Comparison of ENCODE assay signal across 8 mouse cellular contexts in genomic region chr16:24165461-24166081, GRCm38 (mm10).
DNase-seq lines count a peak whose midpoint lies in the region; ATAC-seq and TF ChIP-seq lines count a peak whose summit lies in the region.

No protein-coding gene starts in this region.

- H3K4me2 ChIP-seq in liver, embryonic 15.5 days = no peak overlapping the region
- no peak overlapping the region for H3K4me2 ChIP-seq in liver, embryonic 12.5 days
- H3K4me2 ChIP-seq in midbrain, embryonic 11.5 days = no peak overlapping the region

- H3K9me3 ChIP-seq in liver, embryonic 15.5 days (replicated peaks) = no peaks in the 10 kb centered on the region
- no peaks in the 10 kb centered on the region for H3K9me3 ChIP-seq in liver, embryonic 12.5 days (replicated peaks)
- no peaks in the 10 kb centered on the region for H3K9me3 ChIP-seq in midbrain, embryonic 11.5 days (ENCODE audit: control insufficient read depth, low read length)

- WGBS in liver, embryonic 15.5 days (ENCODE audit: insufficient replicate concordance) = 51% methylated on average over 11 of the region's 11 CpGs
- 49% methylated on average over 11 of the region's 11 CpGs for WGBS in liver, embryonic 12.5 days (ENCODE audit: insufficient replicate concordance)
- 29% methylated on average over 11 of the region's 11 CpGs for WGBS in thymus, adult 2 months
- 67% methylated on average over 11 of the region's 11 CpGs for WGBS in midbrain, embryonic 11.5 days

- no peak for TF ChIP-seq CTCF in thymus, adult 2 months (IDR thresholded peaks at IDR 0.05; ENCODE audit: borderline replicate concordance, control insufficient read depth, extremely low read depth, insufficient read depth, low read length, poor library complexity)

- no peak overlapping the region for H3K4me3 ChIP-seq in liver, embryonic 15.5 days (replicated peaks)
- no peak overlapping the region for H3K4me3 ChIP-seq in liver, embryonic 12.5 days
- H3K4me3 ChIP-seq in thymus, adult 2 months (ENCODE audit: control insufficient read depth, insufficient read depth, low read length) = no peak overlapping the region
- H3K4me3 ChIP-seq in midbrain, embryonic 11.5 days (ENCODE audit: low read depth, low read length) = no peak overlapping the region

- no peak for TF ChIP-seq POLR2A in thymus, adult 2 months (IDR thresholded peaks at IDR 0.05; ENCODE audit: control insufficient read depth, extremely low read depth, insufficient read depth, low read length, poor library complexity)

- ATAC-seq in liver, embryonic 15.5 days (ENCODE audit: insufficient read depth) = no peak
- no peak for ATAC-seq in liver, embryonic 12.5 days
- no peak for ATAC-seq in midbrain, embryonic 11.5 days (ENCODE audit: low FRiP score)

- H3K27ac ChIP-seq in liver, embryonic 15.5 days (replicated peaks) = 0 out of 2 replicates have a peak overlapping the region, but pooled peaks have one; percentile 38
- H3K27ac ChIP-seq in liver, embryonic 12.5 days = no peak overlapping the region
- H3K27ac ChIP-seq in thymus, adult 2 months (ENCODE audit: control insufficient read depth, insufficient read depth, low read length) = peak overlapping the region; percentile 91
- no peak overlapping the region for H3K27ac ChIP-seq in midbrain, embryonic 11.5 days (ENCODE audit: low read depth, low read length)

- no peaks in the 10 kb centered on the region for H3K36me3 ChIP-seq in liver, embryonic 15.5 days (replicated peaks)
- H3K36me3 ChIP-seq in liver, embryonic 12.5 days = no peaks in the 10 kb centered on the region
- H3K36me3 ChIP-seq in thymus, adult 2 months (ENCODE audit: control insufficient read depth, insufficient read depth, low read length) = no peaks in the 10 kb centered on the region
- H3K36me3 ChIP-seq in midbrain, embryonic 11.5 days (ENCODE audit: control insufficient read depth, insufficient read depth, low read length) = no peaks in the 10 kb centered on the region

- H3K9ac ChIP-seq in liver, embryonic 15.5 days = no peak overlapping the region
- H3K9ac ChIP-seq in liver, embryonic 12.5 days = no peak overlapping the region
- no peak overlapping the region for H3K9ac ChIP-seq in midbrain, embryonic 11.5 days (ENCODE audit: low read length)

- peaks cover 8% of the 10 kb centered on the region for H3K4me1 ChIP-seq in liver, embryonic 15.5 days (replicated peaks)
- 0 out of 2 replicates have a peak, but pooled peaks cover 6% of the 10 kb centered on the region for H3K4me1 ChIP-seq in liver, embryonic 12.5 days
- H3K4me1 ChIP-seq in thymus, adult 2 months (replicated peaks; ENCODE audit: control insufficient read depth, insufficient read depth, low read length) = peaks cover 28% of the 10 kb centered on the region
- 0 out of 2 replicates have a peak, but pooled peaks cover 2% of the 10 kb centered on the region for H3K4me1 ChIP-seq in midbrain, embryonic 11.5 days (ENCODE audit: control insufficient read depth, insufficient read depth, low read length)

- H3K27me3 ChIP-seq in liver, embryonic 15.5 days = no peaks in the 10 kb centered on the region
- no peaks in the 10 kb centered on the region for H3K27me3 ChIP-seq in liver, embryonic 12.5 days (replicated peaks)
- no peaks in the 10 kb centered on the region for H3K27me3 ChIP-seq in thymus, adult 2 months (ENCODE audit: control insufficient read depth, insufficient read depth, low read length)
- no peaks in the 10 kb centered on the region for H3K27me3 ChIP-seq in midbrain, embryonic 11.5 days (ENCODE audit: control insufficient read depth, insufficient read depth, low read length)

- DNase-seq in gastrocnemius, postnatal 10 days = peak; percentile 20
- DNase-seq in lung, postnatal 25 days (ENCODE audit: low spot score) = peak; percentile 33
- DNase-seq in thymus, adult 2 months = peak; percentile 63
- no peak for DNase-seq in cerebellum, adult 11-12 months
- DNase-seq in midbrain, embryonic 11.5 days (ENCODE audit: low spot score, missing footprints) = no peak
- no peak for DNase-seq in left cerebral cortex, adult 9 months (ENCODE audit: low spot score in 2 of 2)

Comparison
In these comparisons a context has a peak if more than half of its experiments do, and no peak if none do; other contexts are left out.
1. H3K27ac ChIP-seq: peak in liver, embryonic 15.5 days (single experiment) and thymus, adult 2 months (single experiment); none in liver, embryonic 12.5 days (single experiment) and midbrain, embryonic 11.5 days (single experiment).
2. DNase-seq: peak in gastrocnemius, postnatal 10 days (single experiment), lung, postnatal 25 days (single experiment) and thymus, adult 2 months (single experiment); none in cerebellum, adult 11-12 months (single experiment), midbrain, embryonic 11.5 days (single experiment) and left cerebral cortex, adult 9 months (0 of 2).